Mouse (Mus musculus) liver, adult 2 months (tissue): ENCODE data around the gene Sgsm2.

ENCODE experiments used
- CTCF ChIP-seq: fragments of 200-500 bp; IDR thresholded peaks from 2 replicates; pipeline ENCODE4 v1.5.1; 2011; ENCODE audit warnings: low read depth, low read length, control low read depth
- POLR2A ChIP-seq: fragments of 200-500 bp; IDR thresholded peaks from 2 replicates; pipeline ENCODE4 v1.6.1; 2011; ENCODE audit warnings: low read length, control low read depth; ENCODE audit not compliant: insufficient read depth; ENCODE audit errors: extremely low read depth

GRCm38 (mm10) chr11:74833536-74834358 is 63.1 kb downstream of the Sgsm2 start:
- TF ChIP-seq POLR2A (no peak), CTCF (no peak)
